In the genomic region with DNA sequence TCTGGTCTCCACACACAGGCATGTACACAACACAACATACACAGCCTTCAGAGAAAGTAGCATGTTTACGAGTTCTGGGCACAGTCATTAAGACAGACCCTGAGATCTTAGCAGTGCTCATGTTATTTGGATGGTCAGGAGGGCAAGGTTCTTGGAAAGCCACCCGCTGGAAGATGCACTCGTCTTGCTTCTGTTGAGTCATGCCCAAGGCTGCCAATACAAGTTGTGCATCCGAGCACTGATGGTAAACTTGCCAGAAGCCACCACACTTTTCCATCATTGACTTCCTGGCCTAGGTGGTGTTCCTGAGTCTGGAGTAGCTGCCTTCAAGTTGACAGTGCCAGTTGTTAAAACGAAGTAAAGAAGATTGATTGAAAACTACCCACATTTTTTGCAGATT, we compare ENCODE assay signal across 20 mouse cellular contexts.
"Had no signal": no experiment of that assay in that cellular context is flagged by ENCODE, and none has a peak within 500 bp of the region (broad histone marks: within the 10 kb centered on the region; RNA-seq: fewer than 3 reads in every experiment).

No protein-coding gene starts in this region.

- H3K27me3 ChIP-seq: neural tube, embryonic 15.5 days had no signal

- H3K36me3 ChIP-seq: lung, embryonic 15.5 days; midbrain, embryonic 12.5 days; neural tube, embryonic 13.5 days; neural tube, embryonic 15.5 days had no signal

- H3K27ac ChIP-seq: lung, embryonic 15.5 days; macrophage; midbrain, embryonic 12.5 days; neural tube, embryonic 13.5 days; neural tube, embryonic 15.5 days had no signal

- DNase-seq: liver, postnatal 0 days; lung, adult 2 months; lung, postnatal 14 days; lung, postnatal 36 days; midbrain, embryonic 14.5 days; retina, postnatal 1 day; right cerebral cortex, adult 18-20 months; right cerebral cortex, postnatal 25 days; right cerebral cortex, postnatal 4 days; spleen, adult 18-20 months; thymus, adult 18-20 months; thymus, postnatal 14 days; thymus, postnatal 36 days had no signal

- H3K4me3 ChIP-seq: lung, embryonic 15.5 days; megakaryocyte, embryonic 14.5 days; midbrain, embryonic 12.5 days; myocyte; neural tube, embryonic 13.5 days; neural tube, embryonic 15.5 days had no signal

- H3K9me3 ChIP-seq: lung, embryonic 15.5 days; midbrain, embryonic 12.5 days; neural tube, embryonic 13.5 days; neural tube, embryonic 15.5 days had no signal
